Mouse (Mus musculus) megakaryocyte, embryonic 14.5 days (primary cell): Measurements from ENCODE around the gene Mtfr1l. TPM values are rescaled to one million over a fixed set of nuclear protein-coding genes. Genes with fewer than 3 reads are reported as not detected.
A peak's percentile ranks its signal among the peaks of the same experiment; 100 is the strongest.

Experiments used
- H3K27me3 ChIP-seq: replicated peaks from 2 replicates; pipeline ENCODE3; 2012; ENCODE audit warnings: inconsistent platforms
- H3K36me3 ChIP-seq: replicated peaks from 2 replicates; pipeline ENCODE3; 2012; ENCODE audit warnings: low read length, inconsistent platforms, mixed read lengths
- H3K4me1 ChIP-seq: 2 replicates; pipeline ENCODE4 v1.6.1; 2012; ENCODE audit warnings: inconsistent platforms
- H3K4me3 ChIP-seq: replicated peaks from 2 replicates; pipeline ENCODE3; 2012; ENCODE audit warnings: moderate library complexity, mild to moderate bottlenecking, inconsistent platforms
- H3K9me3 ChIP-seq: 2 replicates; pipeline ENCODE4 v1.6.1; 2012; ENCODE audit warnings: inconsistent platforms
- FLI1 ChIP-seq: IDR thresholded peaks from 2 replicates; pipeline ENCODE4 v1.6.1; 2012; ENCODE audit warnings: low read length, inconsistent platforms, mixed read lengths
- GATA1 ChIP-seq: IDR thresholded peaks from 3 replicates; pipeline ENCODE4 v1.6.1; 2012; ENCODE audit warnings: mixed read lengths, low read length, inconsistent platforms, borderline replicate concordance
- polyA plus RNA-seq: library from polyadenylated mRNA; stranded (reverse); fragments of >175 nt; gene quantifications from 2 replicates; pipeline ENCODE4 v1.2.3, GENCODE M21; 2012; ENCODE audit warnings: low replicate concordance; ENCODE audit not compliant: insufficient read depth

Mtfr1l gene
- polyA plus RNA-seq, result 46.4 and 106 TPM in 2 replicates

DNA sequence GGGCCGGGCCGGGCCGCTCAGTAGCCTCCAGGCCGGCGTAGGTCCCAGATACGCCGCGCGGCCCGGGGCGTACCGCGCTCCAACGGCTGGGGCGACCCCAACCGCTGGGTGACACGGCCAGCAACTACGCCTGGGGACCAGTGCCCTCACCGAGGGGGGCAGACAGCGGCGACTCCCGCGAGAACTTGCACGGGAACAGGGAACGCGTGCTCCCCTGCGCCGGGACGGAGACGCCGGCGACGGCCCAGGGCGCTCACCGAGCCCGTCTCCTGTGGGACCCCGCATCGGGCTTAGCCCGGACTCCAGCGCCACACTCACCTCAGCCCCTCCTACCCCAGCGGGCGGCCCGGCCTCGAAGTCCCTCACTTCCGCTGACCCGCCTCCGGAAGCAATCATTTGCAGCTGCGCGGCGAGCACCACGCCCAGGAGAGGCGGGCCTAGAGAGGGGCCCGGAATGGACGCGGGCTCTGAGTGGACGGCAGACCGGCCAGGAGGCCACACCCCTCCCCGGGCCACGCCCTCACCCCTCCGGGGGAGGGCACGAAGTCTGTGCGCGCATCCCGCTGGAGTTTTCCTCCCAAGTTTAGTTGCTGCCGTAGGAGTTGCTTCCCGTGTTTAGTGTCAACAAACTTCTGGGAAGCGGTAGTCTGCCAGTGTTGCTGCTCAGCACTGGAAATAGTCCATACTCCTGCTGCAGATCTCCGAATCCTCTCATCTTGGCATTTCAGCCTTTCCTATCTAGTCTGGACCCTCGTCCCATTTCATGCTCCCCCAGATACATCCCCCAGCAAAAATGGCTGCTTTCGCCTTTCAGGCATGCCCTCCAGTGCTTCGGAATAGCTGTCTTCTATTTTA is at the start of gene Mtfr1l:
TSS of gene Mtfr1l (minus strand) at position 456 of the 855 bp plus-strand sequence.
- peaks cover 3% of the 10 kb centered on the region for H3K27me3 ChIP-seq
- H3K36me3 ChIP-seq, result peaks cover 35% of the 10 kb centered on the region
- H3K4me1 ChIP-seq, result peaks cover 52% of the 10 kb centered on the region
- TF ChIP-seq GATA1 (no peak), FLI1 (no peak)
- H3K9me3 ChIP-seq, result no peaks in the 10 kb centered on the region
- peak within 1 kb of the TSS; percentile 97 for H3K4me3 ChIP-seq

GRCm38 (mm10) chr4:134583513-134583912 is 48.3 kb upstream of the Mtfr1l start:
- Histone ChIP-seq H3K4me1 (peaks cover 11% of the 10 kb centered on the region), H3K4me3 (no peak overlapping the region), H3K36me3 (no peaks in the 10 kb centered on the region), H3K27me3 (peaks cover 81% of the 10 kb centered on the region), H3K9me3 (no peaks in the 10 kb centered on the region)
- TF ChIP-seq GATA1, result no peak
- TF ChIP-seq FLI1, result no peak

DNA sequence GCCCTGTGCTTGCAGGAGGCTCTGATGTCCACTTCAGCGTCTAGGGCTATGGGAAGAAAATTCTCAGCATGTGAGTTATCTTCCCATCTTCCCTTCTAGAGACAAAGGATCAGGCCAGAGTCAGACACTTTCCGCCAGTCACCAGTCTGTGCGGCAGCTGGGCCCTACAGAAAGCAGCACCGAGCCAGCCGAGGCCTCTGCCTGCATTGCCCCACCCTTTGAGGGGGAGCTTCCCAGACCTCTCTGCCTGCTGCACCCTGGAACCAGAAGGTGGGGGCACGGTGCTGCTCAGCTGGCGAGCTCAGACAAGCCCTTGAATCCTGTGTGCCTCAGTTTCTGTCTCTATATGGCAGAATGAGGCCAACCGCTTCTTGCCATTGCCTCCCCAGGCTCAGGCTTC is 46.2 kb upstream of the Mtfr1l start:
- H3K36me3 ChIP-seq, result no peaks in the 10 kb centered on the region
- no peaks in the 10 kb centered on the region for H3K9me3 ChIP-seq
- TF ChIP-seq GATA1 (no peak), FLI1 (no peak)
- no peak overlapping the region for H3K4me3 ChIP-seq
- H3K4me1 ChIP-seq, result no peaks in the 10 kb centered on the region
- H3K27me3 ChIP-seq, result peaks cover 88% of the 10 kb centered on the region

DNA sequence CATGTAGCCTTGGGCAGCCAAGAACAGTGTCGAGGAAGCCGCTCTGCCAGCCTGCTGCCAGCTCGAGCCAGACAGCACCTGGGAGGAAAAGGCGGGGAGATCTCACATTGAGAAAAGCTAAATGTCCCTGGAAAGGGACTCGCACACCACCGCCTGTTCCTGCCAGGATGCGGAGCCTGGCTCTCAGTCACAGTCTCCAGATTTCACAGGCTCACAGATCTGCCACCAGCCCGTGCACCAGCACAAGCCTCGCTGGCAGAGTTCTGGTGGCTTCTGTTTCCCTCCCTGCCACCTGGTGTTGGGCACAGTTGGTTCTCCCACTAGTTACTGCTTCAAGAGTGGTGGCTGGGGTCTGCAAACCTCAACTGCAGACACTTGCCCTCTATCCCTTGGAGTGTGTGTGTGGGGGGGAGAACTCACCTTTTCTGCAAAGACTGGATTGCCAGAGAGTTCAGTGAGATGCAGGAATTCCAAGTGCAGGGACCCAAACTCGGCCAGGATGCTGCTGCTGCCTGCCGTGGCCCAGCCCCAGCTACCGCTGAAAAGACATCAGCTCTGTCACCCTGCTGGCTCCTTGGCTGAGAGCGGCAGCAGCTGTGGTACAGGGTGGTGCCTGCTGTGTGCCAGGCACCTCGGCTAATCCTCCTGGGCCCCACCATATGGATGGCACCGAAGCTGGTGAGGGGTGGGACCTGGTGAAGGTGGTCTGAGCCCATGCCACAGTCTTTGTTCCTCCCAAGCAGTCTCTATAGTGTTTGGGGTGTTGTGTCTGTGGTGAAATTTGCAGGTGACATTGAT is 45.4 kb upstream of the Mtfr1l start:
- no peak for TF ChIP-seq GATA1
- TF ChIP-seq FLI1, result no peak
- Histone ChIP-seq H3K4me3 (no peak overlapping the region), H3K4me1 (no peaks in the 10 kb centered on the region), H3K27me3 (peaks cover 90% of the 10 kb centered on the region), H3K36me3 (no peaks in the 10 kb centered on the region), H3K9me3 (no peaks in the 10 kb centered on the region)

- H3K9me3 ChIP-seq, result no peaks in the 10 kb centered on the region; the same call in 1 of the 2 replicates
- H3K4me3 ChIP-seq, result no peak overlapping the region
- no peak for TF ChIP-seq FLI1
- no peak for TF ChIP-seq GATA1
- H3K27me3 ChIP-seq, result peaks cover 92% of the 10 kb centered on the region
- H3K4me1 ChIP-seq, result no peaks in the 10 kb centered on the region
- no peaks in the 10 kb centered on the region for H3K36me3 ChIP-seq
These were observed 44.4 kb upstream of the Mtfr1l start for GRCm38 (mm10) chr4:134579620-134580019.

DNA sequence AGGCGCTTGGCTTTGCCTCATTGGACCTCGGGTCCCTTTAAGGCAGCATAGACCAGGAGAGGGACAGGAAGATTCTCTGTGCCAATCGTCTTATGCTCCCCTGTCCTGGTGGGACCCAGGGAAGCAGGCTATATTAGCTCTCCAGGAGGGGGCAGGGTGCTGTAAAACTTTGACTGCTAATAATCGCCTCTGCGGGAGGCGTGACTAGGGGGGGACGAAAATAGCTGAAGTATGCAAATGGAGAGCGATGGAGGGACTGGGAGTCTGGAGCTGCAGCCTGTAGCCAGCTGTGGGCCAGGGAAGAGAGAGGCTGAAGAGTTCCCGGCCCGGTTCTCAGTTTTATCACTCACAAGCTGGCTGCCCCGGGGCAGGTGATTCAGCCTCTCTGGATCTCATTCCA is 44.0 kb upstream of the Mtfr1l start:
- H3K27me3 ChIP-seq, result peaks cover 92% of the 10 kb centered on the region
- no peak for TF ChIP-seq GATA1
- no peak for TF ChIP-seq FLI1
- no peaks in the 10 kb centered on the region for H3K4me1 ChIP-seq
- no peaks in the 10 kb centered on the region for H3K36me3 ChIP-seq
- H3K9me3 ChIP-seq, result peaks cover 4% of the 10 kb centered on the region
- H3K4me3 ChIP-seq, result no peak overlapping the region

GRCm38 (mm10) chr4:134578407-134578806 is 43.2 kb upstream of the Mtfr1l start:
- H3K4me1 ChIP-seq, result no peaks in the 10 kb centered on the region
- H3K27me3 ChIP-seq, result peaks cover 84% of the 10 kb centered on the region
- peaks cover 5% of the 10 kb centered on the region for H3K9me3 ChIP-seq
- H3K4me3 ChIP-seq, result no peak overlapping the region
- no peak for TF ChIP-seq FLI1
- TF ChIP-seq GATA1, result no peak
- no peaks in the 10 kb centered on the region for H3K36me3 ChIP-seq

GRCm38 (mm10) chr4:134577281-134577680 is 42.1 kb upstream of the Mtfr1l start:
- Histone ChIP-seq H3K4me1 (no peaks in the 10 kb centered on the region), H3K27me3 (peaks cover 82% of the 10 kb centered on the region), H3K4me3 (no peak overlapping the region), H3K9me3 (peaks cover 11% of the 10 kb centered on the region), H3K36me3 (no peaks in the 10 kb centered on the region)
- no peak for TF ChIP-seq GATA1
- TF ChIP-seq FLI1, result no peak

DNA sequence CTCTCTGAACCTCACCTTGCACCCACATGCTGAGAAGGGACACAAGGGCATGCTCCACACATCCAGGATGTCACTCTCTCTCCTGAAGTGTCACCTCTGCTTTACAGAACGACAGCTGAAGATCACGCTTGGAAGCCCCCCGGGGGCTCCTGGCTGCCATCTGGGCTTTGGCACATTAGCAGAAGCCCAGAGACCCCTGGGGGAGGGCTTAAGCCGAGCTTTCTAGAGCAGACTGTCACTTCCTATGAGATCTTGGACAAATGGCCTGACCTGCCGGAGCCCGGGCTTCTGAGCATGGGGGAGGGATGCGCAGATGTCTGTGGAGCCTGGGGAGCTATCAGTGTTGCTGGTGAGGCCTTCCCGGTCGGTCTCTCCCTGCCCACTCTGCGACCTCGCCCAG is 40.3 kb upstream of the Mtfr1l start:
- H3K27me3 ChIP-seq, result peaks cover 81% of the 10 kb centered on the region
- TF ChIP-seq FLI1 (no peak), GATA1 (no peak)
- no peaks in the 10 kb centered on the region for H3K36me3 ChIP-seq

More for the DNA sequence above, 40.3 kb upstream of the Mtfr1l start:
- H3K9me3 ChIP-seq, result peaks cover 11% of the 10 kb centered on the region
- H3K4me3 ChIP-seq, result no peak overlapping the region
- H3K4me1 ChIP-seq, result no peaks in the 10 kb centered on the region
